Mouse (Mus musculus): ENCODE measurements around the gene Syp.

Syp gene

DNA sequence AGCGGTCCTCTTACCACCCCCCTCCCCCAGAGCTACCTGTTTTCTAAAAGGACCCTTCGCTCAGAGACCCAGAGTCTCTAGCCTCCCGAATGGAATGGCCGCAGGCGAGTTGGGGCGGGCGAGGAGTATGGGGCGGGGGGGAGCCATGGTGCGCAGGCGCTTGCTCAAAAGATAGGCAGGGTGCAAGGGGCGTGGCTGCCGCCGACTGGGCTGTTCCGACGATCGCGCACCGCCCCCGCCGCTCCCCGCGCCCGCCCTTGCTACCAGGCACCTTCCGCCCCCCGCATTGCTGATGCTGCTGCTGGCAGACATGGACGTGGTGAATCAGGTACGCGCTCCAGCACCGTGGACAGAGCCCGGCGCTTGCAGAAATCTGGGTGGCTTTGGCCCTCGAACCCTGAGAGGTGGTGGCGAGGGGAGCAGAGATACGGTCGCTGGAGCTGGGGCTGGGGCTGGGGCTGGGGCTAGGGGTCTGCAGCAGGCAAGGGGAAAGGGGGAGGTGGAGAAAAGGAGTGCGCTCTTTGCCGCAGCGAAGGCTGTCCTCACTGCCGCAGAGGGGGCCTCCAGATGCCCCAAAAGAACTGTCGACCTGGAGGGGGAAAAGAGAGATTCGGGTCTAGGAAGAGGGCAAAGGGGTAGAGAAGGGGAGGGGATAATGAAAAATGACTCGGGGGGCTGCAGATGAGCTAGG, at the start of gene Syp:
Syp (plus strand) TSS at position 71 of the 691 bp plus-strand sequence.
- peak; percentile 82 for DNase-seq (ENCODE audit: low spot score)

DNA sequence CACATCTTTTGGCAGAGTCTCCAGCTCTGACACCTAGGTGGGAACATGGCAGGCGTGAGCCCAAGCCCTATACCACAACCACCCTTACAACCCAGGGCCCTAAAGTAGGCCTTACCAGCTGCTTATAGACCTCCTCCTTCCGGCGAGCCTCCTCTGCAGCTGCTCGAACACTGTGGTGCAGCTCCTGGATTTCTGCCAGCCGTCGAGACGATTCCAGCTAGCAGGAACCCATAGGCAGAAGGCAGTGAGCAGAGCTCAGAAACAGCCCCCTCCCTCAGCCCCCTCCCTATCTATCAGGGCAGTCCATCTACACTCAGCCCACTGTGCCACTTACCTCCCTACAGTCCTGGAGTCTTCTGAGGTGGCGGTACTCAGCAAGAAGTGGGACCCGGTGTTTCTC, 42.9 kb upstream of the Syp start:
- no peak for DNase-seq (ENCODE audit: low spot score)

DNA sequence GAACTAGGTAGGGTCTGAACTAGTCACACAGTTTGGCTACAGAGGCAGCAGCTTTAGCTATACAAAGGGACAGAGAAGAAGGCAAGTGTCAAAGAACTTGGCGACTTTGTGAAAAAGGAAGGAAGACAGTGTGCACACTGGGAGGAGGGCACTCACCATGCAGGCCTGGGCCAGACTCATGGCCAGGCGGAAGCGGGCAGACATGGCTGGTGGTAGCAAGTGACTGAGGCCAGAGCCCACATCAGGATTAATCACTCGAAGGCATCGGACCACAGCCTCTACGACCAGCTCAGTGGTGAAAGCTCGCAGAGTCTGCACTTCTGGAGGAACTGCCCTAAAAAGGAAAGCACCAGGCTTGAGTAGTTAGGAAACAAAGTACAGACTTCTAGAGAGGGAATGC, 34.3 kb upstream of the Syp start:
- DNase-seq (ENCODE audit: low spot score): no peak

DNA sequence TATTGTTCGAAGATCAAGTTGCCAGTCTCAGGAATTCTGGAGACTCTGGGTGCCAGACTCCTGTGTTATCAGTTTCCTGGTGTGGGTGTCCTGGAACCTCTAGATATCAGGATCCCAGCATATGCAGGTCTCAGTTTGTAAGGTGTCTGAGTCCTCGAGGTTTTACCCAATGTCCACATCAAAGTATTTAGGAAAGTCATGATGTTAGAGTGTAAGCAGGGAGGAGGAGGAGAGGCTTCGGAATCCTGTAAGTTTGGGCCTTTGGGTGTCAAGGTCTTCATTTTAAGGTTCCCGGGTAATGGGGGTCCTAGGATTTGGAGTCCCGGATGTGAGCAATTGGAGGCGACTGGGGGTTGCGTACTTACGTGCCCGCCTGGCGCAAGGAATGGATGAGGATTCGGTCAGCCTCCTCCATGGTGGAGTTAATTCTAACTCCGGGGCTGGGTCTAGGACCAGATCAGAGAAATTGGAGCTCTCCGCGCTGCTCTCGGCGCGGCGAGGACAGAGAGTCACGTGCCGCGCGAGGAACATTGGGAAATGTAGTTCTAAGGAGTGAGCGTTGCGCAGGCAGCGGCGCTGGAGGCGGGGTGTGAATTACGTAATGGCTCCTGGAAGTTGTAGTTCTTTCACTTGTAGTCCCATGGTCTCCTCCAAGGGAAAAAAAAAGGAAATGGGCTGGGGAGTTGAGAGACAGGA, 33.2 kb upstream of the Syp start, which contains the start of gene Ccdc22:
Ccdc22 (minus strand) TSS at position 639 of the 696 bp plus-strand sequence.
- DNase-seq (ENCODE audit: low spot score): peak; percentile 81

DNA sequence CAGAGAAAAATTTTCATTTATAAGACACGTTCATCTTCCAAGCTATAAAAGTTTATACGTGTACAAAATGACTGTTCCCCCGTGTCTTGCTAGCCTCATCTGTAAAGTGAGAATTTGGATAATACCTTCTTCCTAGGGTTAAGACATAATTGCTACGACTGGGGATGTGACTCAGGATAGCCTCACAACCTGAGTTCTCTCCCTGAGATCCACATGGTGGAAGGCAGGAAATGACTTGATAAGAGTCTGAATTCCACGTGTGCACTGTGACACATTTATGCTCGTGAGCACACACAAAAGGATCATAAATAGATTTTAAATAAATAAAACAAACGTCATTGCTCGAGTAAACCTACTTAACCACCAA, 32.7 kb upstream of the Syp start:
- DNase-seq (ENCODE audit: low spot score): no peak

DNA sequence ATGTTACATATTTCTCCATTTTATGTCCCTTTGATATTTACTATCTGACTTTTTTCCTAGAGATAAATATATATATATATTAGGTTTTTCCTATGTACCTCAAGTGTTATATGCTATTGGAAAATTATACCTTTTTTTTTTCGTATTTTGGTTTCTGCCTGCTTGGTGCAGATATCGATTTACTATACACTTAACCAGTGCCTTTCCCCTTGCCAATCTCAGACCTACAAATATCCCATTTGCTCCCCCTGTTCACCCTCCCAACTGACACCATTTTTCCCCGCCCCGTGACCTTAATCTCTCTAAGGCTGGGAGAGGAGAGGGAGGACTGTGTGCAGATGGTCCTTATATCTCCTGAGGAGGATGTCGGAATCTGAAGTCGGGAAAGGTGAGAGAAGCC, 31.5 kb upstream of the Syp start, which contains the start of gene Cacna1f:
Cacna1f (plus strand) TSS at position 301 of the 400 bp plus-strand sequence.
- DNase-seq (ENCODE audit: low spot score): no peak

DNA sequence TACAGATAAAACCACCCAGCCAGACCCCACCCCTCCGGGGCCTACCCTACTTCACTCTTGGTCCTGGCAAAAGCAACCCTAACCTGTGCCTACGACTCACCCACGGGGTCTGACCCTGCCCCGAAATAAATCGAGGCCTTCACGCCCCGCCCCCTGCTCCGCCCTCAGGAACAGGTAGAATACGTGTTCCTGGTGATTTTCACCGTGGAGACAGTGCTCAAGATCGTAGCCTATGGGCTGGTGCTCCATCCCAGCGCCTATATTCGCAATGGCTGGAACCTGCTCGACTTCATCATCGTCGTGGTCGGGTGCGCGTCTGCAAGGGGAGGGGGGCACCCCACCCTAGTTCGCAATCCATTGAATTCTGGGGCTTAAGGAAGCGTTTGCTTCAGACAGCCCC, 28.2 kb upstream of the Syp start:
- no peak for DNase-seq (ENCODE audit: low spot score)

DNA sequence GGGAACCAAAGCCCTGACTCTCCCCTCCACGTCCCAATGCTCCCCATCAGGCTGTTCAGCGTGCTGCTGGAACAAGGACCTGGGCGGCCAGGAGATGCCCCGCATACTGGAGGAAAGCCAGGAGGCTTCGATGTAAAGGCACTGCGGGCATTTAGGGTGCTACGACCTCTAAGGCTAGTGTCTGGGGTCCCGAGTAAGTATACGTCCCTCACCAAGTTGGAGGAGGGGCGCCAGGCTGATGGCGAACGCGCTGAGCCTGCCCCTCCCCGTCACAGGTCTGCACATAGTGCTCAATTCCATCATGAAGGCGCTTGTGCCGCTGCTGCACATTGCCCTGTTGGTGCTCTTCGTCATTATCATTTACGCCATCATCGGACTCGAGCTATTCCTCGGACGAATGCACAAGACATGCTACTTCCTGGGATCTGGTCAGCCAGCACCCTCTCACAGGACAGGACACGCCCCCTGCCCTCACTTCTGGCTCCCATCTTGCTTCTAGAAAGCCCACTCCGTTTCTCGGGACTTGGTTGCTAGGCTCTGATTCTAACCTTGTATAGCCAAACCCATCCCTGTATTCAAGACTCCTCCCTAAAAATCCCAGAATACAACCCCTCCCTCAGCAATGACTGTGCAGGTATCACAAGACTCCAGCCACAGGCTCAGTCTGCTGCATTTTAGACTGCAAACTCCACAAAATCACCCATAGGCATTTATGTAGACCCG, 27.6 kb upstream of the Syp start:
- no peak for DNase-seq (ENCODE audit: low spot score)

DNA sequence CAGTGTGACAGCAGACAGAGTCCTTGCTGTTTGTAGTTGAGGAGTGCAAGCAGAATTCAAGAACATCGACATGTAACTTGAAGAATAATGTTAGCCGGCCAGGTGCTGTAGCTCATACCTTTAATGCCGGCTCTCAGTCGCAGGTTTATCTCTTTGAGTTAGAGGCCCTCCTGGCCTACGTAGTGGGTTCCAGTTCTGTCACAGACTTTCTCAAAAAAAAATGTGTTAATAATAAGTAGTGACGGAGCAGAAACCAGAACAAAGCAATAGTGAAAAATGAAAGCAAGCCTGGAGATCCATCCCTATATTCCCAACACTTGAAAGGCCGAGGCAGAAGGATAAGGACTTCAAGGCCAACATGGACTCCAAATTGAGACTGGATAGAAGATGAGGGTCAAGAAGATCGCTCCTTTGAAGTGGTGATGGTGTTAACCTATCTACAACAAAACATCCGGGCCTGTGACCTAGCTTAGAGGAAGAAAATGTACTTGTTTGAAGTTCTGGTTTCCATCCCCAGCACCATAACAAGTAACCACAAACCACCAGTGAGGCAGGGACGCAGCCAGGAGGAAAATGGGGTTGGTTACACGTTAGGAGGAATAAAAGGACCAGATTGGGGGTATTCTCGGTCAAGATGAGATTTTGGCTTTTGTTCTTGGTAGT, 20.3 kb upstream of the Syp start:
- no peak for DNase-seq (ENCODE audit: low spot score)

DNA sequence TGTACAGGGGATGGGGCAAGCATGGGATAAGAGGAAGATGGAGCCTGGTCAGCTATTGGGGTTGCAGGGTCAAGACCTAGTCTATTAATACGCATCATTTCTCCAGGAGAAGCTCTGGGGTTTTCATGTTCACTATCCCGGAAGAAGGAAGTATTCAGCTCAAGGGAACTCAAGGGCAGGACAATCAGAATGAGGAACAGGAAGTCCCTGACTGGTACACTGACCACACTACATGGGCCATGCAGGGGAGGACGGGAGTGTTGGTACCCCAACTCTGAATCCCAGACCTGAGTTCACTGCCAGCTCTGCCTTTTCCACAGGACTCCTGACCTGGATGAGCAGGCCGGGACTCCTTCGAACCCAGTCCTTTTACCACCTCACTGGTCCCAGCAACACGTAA, 5.7 kb upstream of the Syp start:
- no peak for DNase-seq (ENCODE audit: low spot score)

DNA sequence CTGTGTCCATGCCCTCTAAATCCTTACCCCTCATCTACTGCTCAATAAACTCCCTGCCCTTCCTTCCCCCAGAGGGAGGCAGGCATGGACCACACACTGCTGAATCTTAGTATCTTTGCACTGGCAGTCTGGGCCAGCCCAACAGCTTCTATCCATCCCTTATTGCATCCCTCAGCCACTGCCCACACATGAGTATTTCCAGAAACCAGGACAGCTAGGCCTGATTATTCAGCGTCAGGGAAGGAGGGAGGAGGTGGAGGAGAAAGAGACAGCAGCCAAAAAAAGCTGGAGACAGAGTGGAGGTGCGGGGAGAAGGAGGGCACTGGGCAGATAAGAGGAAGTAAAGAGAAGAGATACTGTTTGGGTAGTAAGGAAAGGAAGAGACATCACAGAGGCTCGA, 3.2 kb upstream of the Syp start:
- DNase-seq (ENCODE audit: low spot score): no peak

DNA sequence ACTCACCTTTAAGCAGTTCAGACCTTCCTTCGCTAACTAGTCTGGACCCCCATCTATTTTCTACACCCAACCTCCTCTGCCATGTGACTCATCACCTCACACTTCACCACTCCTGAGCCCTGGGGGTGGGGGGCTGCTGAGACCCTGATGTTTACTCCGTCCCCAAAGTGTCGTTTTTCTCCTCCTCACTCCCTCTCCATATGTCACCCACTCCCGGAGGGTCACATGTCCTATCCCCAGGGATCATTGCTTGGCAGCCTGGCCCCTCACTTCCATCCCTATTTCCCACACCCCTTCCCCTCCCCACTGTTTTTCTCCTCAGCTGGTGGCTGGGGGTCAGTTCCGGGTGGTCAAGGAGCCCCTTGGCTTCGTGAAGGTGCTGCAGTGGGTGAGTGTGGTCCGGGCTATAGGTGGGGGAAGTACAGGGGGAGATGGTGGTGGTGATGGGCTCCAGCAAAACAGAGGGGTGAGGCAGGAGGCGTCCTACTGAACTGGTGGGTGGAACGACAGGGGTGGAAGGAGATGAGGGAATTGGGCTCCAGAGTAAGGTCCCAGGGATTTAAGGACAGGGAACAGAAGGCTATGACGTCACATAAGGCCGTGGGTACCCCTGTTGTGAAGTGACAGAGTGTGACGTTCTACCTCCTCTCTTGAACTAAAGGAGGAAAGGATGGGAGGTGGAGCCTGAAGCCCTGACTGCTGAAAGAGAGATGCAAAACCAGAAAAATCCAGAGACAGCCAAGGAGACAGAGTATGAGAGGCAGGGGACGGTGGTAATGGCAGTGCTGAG, 1.5 kb downstream of the Syp start:
- no peak for DNase-seq (ENCODE audit: low spot score)

DNA sequence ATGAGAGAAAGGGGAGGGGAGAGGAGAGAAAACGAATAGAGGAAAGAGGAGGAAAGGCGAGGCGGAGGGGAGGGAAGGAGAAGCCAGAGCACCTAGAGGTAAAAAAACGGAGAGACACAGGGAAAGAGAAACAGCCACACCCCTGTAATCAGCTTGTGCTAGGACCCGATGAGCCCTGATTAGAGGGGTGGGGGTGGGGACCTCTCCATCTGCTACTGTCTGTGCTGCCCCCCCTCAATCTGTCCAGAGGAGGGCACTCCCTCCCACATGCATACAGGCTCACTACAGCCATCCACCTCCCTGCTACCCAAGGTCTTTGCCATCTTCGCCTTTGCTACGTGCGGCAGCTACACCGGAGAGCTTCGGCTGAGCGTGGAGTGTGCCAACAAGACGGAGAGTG, 2.5 kb downstream of the Syp start:
- DNase-seq (ENCODE audit: low spot score): no peak

DNA sequence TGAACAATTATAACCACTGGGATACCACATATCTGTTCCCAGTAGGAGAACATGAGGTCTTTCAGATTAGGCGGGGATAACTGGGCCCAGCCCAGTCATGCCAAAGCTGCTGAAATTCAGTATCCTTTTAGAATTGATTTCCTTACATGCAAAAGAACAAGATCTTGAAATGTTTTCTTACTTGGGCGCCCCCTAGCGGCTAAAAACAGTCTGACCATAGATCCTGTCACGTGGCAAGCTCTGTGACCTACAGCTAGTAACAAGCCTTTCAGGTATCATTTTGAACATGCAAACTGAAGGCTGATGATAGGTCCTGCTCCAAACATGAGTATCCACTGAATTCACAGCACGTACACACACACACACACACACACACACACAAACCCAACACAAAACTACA, 7.1 kb downstream of the Syp start:
- peak; percentile 46 for DNase-seq (ENCODE audit: low spot score)

DNA sequence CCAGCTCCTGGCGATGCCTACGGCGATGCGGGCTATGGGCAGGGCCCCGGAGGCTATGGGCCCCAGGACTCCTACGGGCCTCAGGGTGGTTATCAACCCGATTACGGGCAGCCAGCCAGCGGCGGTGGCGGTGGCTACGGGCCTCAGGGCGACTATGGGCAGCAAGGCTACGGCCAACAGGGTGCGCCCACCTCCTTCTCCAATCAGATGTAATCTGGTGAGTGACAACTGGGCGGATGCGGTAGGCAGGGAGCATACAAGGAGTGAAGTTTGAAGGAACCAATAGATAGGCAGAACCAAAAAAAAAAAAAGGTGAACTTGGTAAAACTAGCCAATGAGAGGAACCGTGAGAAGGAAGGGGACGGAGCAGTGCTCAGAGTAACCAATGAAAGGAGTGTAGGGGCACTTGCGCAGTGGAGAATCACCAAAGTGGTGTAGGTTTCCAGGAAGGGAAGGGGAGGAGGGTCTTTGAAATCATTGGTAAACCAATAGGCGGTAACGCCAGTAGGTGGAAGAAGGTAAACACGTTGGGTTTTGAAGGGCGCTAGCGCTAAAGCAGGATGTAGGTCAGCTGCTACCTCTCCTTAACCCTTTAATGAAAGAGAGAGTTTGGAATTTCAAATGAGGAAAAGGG, 10.5 kb downstream of the Syp start:
- DNase-seq (ENCODE audit: low spot score): peak; percentile 87

DNA sequence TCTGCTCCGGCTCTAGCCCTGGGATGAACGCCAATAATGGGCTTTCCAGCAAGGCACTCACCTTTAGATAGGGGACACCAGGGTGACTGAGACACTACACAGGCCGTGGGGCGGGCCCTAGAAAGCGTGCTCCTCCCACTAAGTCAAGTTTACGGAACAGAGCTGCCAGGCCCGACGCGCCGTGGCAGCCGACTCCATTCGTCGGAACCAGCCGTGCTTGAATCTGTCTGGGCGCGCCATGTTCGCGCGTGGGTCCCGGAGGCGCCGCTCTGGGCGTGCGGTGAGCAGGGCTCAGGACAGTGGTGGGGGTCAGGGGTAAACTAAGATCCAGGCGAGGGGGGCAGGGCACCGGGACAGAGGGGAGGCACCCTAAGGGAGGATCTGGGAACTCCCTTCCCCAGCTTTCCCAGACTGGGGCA, 19.0 kb downstream of the Syp start, which contains the start of gene Prickle3:
Prickle3 (plus strand) TSS at position 40 of the 419 bp plus-strand sequence.
- DNase-seq (ENCODE audit: low spot score): no peak

DNA sequence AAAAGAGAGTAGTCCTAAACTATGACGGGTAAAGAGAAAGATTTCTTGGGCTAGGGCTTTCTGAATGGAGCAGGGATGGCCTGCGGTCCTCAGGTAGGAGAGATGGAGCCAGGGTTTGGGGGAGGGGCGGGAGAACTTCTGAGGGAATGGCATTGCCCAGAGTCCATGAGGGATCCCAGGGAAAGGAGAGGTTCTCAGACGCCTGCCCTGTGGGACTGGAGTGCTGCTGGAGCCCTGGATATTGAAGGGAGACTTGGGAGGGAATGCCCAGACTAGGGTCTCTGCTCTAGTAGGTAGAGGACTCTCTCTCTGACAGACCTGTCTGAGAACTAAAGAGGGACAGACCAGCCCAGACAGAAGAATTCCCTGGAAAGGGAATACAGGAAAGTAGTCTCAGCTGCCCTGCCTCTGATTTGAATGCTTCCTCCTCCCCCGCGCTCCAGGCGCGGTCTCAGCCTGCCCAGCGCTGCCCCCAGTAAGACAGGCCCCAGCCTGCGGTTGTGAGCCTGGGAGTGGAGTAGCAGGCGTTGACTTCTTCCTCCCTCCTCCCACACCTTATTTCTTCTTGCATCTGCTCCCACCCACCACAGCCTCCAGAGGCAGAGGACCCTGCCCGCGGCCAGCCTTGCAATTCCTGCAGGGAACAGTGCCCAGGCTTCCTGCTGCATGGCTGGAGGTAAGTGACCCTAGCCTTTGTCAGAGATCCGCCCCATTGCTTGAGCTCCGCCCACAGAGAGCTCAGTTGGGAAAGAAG, 19.9 kb downstream of the Syp start:
- peak; percentile 35 for DNase-seq (ENCODE audit: low spot score)

DNA sequence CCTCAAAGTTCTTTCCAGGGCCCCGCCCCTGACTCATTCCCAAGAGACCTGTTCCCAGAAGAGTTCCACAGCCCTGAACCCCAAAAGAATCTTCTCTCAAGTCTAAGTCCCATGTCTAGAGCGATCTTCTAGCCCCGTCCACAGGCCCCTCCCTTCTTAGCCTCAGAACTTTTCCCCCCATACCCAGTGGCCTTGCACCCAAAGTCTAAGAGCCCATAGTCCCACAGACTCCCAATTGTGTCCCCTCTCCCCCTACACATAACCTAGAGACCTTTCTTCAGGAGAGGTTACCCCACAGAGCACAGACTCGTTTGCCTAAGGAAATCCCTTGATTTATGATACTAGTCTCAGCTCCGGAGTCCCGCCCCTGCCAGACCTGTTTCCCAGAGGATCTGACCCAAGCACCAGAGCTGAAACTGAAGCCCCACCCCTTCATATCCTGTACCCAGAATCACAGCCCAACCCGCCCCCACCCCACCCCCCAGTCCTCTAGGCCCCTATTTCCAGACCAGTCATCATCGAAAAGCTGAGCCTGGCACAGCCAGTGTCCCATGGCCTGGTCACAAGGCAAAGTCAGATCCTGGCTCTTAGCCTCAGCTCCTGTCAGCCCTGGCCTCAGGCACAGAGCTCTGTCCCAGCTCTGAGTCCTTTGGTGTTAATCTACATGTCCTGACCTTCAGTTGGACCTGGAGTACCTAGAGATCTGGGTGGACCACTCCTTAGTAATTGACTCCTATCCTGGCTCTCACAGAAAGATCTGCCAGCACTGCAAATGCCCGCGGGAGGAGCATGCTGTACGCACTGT, 20.7 kb downstream of the Syp start:
- DNase-seq (ENCODE audit: low spot score): no peak

DNA sequence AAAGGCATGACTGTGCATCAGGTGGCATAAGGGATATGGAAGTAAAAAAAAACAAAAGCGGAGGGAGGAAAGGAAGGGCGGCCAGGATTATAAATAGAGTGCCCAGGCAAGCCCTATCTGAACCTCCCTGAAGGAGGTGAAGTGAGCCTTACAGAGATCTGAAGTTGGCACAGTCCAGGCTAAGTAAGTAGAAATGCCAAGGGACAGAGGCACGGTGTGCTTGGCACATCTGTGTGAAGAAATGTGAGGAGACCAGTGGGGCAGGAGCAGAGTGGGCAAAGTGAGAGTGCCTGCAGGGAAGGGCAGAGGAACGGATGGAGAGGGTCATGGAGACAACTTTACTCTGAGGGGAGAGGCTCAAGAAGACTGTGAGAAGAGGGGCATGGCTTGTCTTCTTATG, 22.8 kb downstream of the Syp start:
- no peak for DNase-seq (ENCODE audit: low spot score)

DNA sequence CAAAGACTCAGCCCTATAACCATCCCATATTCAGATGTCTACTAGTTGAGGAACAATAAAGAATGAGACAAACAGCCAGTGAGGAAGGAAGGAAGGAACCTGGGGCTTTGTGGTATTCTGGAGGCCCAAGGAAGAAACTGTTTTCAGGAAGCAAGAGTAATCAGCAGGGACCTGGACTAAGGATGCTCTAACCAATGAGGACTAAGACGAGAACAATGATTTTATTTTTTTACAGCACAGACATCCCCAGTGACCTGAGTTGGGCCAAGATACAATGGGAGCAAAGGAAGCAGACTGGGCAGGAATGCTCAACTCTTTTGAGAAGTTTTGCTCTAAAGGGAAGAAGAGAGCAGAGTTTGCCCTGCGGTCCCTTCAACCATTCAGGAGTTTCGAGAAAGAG, 24.7 kb downstream of the Syp start:
- DNase-seq (ENCODE audit: low spot score): no peak
